Mouse (Mus musculus) layer of hippocampus, postnatal 14 days (tissue): ENCODE data around the gene Scamp4. TPM values are rescaled to one million over a fixed set of nuclear protein-coding genes. Genes with fewer than 3 reads are reported as not detected.

Source experiments
- DNase-seq, 2 experiments: peaks; one replicate each; pipeline ENCODE4 v3.0.0; 2021 to 2022; ENCODE audit warnings: low spot score in 2 of 2, mixed read lengths in 1 of 2
- total RNA-seq, 2 experiments: library from RNA; stranded (reverse); gene quantifications; 2 replicates each; pipeline ENCODE4 v1.2.3; 2021

The Scamp4 gene
- total RNA-seq, 2 experiments from 2014 or later = 38.5 to 40.7 TPM

DNA sequence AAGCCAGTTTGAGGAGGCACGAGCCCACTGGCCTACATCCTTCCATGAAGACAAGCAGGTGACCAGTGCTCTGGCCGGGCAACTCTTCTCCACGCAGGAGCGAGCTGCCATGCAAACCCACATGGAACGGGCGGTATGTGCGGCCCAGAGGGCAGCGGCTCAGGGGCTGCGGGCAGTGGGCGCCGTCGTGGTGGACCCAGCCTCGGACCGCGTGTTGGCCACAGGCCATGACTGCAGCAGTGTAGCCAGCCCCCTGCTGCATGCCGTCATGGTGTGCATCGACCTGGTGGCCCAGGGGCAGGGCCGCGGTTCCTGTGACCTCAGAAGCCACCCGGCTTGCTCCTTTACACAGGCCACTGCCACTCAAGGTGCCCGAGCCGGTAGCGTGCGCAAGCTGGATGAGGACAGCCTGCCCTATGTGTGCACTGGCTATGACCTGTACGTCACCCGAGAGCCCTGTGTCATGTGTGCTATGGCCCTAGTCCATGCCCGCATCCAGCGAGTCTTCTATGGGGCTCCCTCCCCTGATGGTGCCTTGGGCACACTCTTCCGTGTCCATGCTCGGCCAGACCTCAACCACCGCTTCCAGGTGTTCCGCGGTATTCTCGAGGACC, 4.2 kb downstream of the Scamp4 start:
- DNase-seq = no peak

DNA sequence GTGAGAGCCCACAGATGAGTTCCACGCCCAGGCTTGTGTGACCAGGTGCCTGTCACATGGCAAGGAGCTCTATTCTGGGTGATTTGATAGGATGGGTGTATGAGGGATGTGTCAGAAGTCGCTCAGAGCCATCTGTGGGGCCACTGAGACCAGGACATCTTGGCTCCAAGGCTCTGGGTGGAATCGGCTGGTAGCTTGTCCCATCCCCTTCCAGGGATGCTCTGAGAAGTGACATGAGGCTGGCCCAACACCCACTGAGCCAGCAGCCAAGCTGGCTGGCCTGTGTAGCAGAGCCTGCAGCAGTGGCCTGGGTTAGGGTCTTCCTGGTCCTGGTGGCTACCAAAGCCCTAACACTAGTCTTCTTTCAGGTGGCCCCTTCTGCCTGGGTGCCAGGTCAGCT, 5.8 kb downstream of the Scamp4 start:
- DNase-seq = no peak

DNA sequence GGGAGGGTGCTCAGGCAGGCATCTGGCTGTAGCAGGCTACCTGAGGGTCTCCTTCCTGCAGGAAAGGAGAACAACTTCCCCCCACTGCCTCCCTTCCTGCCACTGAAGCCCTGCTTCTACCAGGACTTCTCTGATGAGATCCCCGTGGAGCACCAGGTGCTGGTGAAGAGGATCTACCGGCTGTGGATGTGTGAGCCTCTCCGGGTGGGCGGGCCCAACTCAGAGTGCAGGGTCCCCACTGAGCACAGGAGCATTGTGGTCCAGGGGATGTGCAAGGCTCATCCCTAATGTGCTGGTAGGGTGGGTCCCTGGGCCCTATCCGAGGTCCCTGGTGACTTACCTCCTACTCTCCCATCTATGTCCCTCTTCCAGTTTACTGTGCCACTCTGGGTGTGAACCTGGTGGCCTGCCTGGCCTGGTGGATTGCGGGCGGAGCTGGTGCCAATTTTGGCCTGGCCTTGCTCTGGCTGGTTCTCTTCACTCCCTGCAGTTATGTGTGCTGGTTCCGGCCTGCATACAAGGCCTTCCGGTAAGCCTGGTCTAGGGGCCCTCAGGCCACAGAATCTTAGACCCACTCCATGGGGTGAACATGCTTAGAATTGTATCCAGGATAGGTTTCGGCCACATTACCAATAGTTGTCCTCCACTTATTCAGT, 6.7 kb downstream of the Scamp4 start:
- DNase-seq = no peak

DNA sequence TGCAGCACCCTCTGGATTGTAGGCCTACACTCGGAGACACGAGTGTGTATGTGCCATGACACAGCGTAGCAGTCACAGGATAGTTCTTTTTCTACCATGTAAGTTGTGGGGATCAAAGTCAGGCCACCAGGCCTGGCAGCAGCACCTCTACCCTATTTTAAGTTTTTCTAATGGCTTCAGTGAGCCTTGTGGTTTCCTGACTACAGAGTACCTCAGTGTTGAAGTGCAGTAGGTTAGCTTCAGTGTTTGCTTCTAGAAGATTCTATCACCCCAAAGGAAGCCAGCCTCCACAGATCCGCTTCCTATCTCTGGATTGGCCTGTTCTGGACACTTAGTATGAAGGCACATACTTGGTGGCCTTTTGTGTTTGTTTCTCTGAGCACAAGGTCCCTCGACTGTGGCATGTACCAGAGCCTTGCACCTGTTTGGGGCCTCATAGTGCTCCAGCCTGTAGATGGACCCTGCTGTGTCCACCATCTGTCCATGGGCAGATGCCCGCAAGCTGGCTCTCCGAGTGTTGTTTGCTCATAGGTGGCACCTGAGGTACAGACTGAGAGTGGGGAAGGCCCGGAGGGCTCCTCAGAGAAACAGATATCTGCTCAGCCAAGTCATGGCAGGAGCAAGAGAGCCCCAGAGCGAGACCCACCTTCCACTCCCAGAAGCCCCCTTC, 7.6 kb downstream of the Scamp4 start:
- no peak for DNase-seq

DNA sequence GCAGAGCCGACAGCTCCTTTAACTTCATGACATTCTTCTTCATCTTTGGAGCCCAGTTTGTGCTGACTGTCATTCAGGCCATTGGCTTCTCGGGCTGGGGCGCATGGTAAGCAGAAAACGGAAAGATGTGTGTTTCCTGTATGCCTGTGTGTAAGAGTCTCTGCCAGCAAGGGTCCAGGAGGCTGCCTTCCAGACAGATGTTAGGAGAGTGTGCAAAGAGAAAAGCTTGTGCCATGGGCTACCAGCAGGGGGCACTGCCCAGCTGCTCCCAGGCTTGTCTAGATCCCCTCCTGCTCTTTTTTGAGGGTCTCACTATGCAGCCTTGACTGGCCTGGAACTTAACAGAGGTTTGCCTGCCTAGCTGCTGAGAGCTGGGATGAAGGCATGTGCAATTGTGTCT, 8.4 kb downstream of the Scamp4 start:
- no peak for DNase-seq

DNA sequence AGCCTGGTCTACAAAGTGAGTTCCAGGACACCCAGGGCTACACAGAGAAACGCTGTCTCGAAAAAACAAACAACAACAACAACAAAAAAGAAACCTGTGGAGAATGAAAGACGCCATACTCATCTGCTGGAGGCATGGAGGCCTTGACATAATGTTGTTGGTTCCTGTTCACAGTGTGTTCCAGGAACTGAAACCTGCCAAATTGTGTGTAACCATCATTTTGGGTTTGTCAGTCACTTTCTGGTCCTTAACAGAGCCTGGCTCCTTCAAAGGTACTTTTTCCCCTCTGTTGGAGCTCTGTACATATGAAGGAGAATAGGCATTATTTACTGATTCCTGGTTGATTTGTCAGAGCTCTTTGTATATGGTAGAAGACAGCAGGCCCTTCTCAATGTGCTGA, 9.2 kb downstream of the Scamp4 start:
- DNase-seq = no peak

DNA sequence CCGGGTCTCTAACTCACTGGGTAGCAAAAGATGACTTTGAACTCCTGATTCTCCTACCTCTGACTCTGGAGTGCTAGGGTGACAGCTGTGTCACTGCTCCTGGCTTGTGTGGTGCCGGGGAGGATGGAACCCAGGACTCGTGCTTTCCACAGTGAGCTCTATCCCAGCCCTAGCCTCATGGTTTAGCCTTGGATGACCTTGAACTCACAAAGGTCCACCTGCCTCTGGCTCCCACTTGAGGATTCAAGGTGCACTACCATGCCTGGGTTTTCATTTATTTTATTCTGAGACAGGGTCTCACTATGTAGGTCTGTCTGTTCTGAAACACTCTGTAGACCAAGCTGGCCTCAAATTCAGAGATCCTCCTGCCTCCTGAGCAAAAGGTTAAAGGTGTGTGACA, 11.1 kb downstream of the Scamp4 start:
- DNase-seq = no peak

DNA sequence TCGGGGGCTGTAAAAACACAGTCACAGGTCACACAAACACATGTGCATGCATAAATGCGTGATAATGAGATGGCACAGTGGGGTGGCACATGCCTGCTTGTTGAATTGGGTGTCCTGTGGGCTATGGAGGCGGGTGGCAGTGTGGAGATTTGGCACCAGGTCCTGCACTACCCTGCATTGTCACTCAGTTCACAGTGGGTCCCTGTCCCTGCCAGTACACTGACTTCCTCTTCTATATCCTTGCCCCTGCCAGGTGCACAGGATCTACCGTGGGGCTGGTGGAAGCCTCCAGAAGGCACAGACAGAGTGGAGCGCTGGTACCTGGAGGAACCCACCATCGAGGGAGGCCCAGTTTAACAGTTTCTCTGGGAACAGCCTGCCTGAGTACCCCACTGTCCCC, 11.7 kb downstream of the Scamp4 start:
- no peak for DNase-seq

DNA sequence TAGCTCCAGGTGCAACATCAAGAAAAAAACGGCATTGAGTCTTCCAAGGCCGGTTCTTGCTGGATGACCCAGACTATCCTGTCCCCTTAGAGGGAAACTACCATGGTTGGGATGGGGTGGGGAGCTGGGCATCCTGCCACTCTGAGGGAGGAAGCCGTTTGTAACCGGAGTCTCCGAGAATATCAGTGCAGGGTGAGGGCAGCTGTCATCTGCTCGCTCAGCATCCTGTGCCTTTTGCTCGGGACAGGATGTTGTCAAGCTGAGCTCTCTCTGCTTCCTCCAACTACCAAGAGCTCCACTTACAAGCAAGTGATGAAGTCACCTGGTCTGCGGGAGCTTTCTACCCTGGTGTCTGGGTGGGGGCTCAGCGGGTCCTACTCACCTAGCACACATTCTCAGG, 15.5 kb downstream of the Scamp4 start:
- no peak for DNase-seq

DNA sequence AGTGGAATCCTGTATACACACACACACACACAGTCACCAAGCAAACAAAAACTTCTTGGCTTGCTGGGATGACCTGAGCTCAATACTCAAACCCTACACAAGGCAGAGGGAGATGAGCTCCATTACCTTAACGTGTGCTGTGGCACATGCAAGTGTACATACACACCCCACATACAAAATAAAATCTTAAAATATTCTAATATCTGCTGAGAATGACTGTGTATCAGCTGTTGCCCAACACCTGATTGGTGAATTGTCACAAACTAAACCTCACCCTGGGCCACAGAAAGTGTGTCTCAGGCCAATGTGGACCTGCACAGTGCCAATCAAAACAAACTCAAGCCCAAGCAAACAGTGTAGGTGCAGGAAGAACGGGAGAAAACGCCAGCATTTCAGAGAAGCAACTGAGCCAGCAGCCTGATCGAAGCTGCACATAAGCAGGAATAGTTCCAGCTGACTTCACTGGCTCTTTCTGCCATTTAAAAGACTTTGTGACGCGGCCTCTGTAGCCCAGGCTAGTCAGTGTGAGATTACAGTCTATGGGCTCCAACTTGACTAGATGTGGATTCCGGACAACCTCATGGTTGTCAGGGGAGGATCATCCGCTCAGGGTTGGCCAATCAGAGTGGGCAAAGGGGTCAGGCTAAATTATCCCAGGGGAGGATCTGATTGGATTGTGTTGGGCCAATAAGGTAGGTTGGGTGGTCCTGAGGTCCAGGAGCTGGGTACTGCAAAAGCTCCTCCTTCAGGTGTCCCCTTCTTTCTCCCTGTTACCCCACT, 17.0 kb downstream of the Scamp4 start:
- no peak for DNase-seq

DNA sequence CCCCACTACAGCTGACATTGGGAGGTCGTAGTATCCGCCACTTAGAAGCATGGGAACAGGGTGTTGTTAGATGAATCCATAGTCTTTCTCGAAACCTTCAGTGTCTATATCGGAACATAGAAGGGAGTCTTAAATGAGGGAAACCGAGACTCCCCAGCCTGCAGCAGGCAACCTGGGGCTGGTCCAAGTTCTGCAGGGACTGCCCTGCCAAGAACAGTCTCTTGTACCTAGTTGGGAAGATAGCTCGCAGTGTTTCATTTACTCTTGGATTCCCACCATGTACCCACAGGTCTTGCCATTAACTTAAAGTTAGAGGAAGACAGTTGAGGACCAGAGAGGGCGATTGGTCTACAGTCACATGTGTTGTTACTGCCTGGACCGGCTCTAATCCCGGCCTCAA, 17.7 kb downstream of the Scamp4 start:
- DNase-seq = no peak

DNA sequence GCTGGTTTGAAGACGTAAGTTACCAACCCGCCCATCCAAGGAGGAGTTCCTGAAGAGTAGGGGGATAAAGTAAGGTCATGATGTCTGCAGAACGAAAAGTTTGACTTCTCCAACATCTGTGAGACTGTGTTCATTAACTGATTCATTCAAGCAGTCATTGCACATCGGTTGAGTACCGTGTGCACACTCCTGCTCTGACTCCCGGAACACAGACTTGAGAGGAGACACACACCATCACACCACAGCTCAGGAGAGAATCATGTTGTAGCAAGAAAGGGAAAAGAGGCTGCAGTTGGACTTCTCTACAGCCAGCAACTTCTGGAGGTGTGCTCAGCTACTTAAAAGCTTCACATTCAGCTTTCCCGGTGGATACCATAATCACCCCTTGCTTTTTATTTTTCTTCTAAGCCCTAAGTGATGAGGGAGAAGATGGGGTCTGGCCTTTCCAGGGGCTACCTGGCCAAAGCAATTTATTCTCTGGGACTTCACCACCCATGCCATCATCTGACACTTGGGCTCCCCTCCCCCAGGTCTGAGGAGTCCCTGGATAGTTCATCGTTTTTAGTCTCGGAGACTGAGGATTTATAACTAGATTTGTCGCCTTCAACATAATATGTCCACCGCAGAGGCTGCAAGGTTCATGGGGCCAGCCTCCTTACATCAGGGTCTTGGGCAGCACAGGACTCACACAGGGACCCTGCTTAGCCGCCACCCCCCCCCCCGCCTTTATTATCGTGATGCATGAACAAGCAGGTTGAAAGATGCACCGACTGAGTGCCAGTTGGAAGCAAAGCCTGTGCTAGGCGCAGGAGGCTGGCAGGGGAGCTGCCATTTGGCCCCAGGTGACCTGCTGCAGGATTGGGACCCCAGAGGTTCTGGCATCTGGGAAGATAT, 18.4 kb downstream of the Scamp4 start:
- peak in 1 of 2 experiments; percentile 49 for DNase-seq

DNA sequence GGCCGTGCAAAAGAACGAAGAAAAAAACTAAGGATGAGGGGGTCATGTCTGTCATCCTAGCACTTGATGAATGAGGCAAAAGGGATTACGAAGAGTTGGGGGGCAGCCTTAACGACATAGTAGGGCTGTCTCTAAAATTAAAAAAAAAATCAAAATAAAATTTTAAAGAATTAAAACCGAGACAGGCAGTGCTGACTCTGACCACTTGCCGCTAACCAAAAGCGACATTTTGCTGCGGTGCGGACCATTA, 18.9 kb downstream of the Scamp4 start:
- DNase-seq = no peak

DNA sequence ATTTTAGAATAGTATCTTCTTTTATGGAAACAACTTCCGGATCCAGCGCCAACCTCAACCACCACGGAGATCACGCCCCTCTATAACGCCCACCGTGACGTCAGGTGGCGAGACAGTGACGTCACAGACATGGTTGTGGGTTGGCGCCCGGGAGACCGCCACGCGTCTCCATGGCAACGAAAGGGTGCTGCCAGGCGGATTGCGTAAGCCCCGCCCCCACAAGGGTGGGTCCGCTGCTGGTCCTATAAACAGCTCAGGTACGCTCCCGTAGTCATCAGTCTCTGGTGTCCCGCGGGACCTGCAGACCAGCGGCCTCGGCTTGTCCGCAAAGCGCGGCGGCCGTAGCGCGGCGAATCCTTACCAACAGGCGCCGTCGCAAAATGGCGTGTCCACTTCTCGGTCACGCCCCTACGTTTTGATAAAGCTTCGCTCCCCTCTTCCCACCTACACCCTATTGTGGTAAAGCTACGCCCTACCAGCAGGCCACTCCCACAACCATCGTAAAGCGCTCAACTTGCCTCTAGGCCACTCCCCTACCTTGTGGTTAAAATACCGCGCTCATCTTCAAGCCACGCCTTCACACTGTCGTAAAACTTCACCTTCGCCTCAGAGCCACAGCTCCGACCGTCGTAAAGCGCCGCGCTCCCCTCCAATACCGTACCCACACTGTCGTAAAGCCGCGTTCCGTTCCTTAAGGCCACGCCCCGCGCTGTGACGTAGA, 19.4 kb downstream of the Scamp4 start:
- DNase-seq = peak; percentile 99 to 100

DNA sequence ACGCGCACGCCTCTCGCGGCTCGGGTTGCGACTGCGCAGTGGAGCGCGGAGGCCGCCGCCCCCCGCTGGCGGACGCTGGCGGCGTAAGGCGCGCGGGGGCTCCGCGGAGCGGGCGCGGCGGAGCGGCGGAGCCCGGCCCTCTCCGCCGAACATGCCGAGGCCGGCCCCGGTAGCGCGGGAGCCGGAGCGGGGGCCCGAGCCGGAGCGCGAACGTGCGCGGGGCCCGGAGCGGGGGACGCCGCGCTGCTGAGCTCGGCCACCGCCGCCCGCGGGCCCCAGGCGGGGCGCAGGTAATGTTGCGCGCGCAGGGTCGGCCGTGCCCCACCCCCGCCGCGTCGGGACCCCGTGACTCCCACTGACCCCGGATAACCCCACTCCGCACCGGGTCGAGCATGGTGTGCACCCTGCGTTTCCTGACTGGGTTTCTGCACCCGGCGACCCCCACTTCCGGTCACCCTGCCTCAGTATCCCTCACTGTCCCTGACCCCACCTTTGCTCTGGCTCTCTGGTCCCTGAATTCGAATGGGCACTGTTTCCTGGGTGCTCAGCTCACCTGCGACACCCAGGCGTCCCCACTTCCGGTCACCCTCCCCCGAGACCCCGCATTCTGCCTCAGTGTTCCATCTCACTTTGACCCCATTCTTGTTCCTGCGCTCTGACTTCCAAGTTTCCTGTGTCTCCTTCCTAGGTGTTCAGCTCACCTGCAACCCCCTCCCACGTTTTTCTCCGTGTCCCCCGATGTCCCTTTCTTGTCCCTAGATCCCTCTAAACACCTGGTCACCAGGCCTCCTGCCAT, 20.2 kb downstream of the Scamp4 start, which contains the start of gene Csnk1g2:
Csnk1g2 (plus strand) TSS at position 178 of the 796 bp plus-strand sequence.
- peak; percentile 50 to 64 for DNase-seq

DNA sequence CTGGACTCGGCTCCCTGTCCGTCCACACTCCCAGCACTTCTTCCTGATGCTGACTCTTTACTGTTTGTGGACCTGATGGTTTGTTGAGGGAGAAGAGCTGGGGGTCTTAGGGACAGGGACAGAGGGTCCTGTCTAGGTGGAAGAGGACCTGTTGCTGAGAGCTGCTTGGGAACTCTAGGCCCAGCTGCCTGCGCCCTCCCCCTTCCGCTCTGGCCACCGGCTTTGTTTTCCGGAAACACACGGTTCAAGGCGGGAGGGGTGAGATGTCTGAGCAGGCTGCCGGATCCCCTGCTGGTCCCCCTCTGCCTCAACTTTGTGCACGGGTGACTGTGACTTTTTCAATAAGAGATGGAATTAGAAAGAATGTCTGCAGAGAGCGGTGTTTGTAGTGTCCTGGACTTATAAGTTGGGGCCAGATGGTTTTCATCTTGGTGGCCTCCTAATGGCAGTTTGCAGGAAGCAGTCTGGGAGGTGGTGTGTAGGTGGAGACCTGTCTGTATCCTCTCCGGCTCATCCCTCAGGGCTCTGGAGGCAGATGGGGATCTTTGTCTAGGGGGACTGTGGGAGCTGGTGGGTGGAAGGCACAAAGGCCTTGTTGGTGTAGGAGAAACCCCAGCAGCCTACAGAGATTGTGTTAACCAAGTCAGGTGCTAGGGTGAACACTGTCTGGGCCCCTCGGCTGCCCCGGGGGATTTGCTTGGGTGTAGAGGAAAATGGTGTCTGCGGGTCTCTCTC, 21.0 kb downstream of the Scamp4 start:
- peak; percentile 47 to 54 for DNase-seq

DNA sequence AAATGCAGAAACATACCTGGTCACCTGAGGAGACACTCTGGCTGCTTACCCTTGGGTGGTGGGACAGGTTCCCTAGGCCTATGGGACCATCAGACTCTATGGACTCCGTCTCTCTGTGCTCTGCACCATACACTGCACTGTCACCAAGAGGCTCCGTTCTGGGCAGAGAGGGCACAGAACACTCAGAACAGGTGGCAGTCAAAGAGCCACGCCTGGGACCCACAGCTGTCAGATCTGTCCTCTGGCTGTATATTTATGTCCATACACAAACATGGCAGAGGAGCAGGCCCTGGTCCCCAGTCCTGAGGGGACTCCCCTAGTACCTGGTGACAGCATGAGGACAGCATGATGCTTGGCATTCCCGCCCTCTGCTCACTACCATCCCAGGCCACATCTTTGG, 23.1 kb downstream of the Scamp4 start:
- DNase-seq = no peak

DNA sequence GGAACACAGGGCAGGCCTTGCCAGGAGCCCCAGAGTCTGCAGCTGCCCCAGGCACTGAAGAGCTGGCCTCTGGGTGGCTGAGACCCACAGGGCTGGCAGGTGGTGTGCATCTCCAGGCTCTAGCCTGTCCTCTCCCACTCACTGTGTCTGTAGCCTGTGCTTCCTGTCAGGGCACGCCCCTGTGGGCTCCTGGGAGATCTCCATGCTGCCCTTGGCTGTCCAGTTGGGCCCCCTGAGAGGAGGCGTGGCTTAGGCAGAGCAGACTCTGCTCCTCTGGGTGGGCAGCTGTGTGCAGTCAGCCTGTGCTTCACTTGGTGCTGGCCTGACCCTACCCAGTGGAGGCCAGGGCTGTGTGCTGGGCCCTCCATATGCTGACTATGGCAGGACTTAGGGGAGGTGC, 25.0 kb downstream of the Scamp4 start:
- DNase-seq = no peak

DNA sequence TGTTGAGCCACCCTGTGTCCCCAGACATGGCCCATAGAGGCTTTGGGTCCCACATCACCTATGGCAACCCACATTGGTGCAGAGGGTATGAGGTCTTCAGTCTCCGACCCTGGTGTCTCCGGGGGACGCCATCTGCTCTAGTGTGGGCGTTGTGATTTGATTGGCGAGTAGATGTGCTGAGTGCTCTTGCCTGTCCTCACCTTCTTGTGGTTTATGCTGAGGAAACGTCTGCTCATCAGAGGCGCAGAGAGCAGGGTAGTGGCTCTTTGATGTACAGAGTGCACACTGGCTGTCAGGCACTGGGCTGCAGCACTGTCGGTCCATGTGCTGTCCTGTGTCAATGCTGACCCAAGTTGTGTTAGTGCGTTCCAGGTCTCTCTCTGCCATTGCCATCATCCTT, 26.3 kb downstream of the Scamp4 start:
- DNase-seq = no peak
